Mouse (Mus musculus) lung, embryonic 16.5 days (tissue): Measurements from ENCODE around the gene Slc35a1. TPM values are rescaled to one million over a fixed set of nuclear protein-coding genes. Genes with fewer than 3 reads are reported as not detected.
A peak's percentile ranks its signal among the peaks of the same experiment; 100 is the strongest.
"Not testable (repeated sequence)": the region's sequence is repeated elsewhere in the genome, so short reads cannot be mapped to it uniquely, and the experiment has no call there.

Experiments used
- ATAC-seq: fragments of 200-750 bp; cut with Nextera tagmentation; 2 replicates; pipeline ENCODE4 v1.8.0; 2017; ENCODE audit warnings: low read depth, mild to moderate bottlenecking, moderate library complexity
- H3K27ac ChIP-seq: fragments of 300-500 bp; sonication (generic); 2 replicates; pipeline ENCODE4 v1.5.1; 2014; ENCODE audit warnings: mild to moderate bottlenecking, control low read depth, low read length
- H3K27me3 ChIP-seq: fragments of 300-500 bp; sonication (generic); 2 replicates; pipeline ENCODE4 v1.6.1; 2014; ENCODE audit warnings: low read depth, low read length, mixed read lengths; ENCODE audit not compliant: control insufficient read depth, insufficient read depth
- H3K36me3 ChIP-seq: fragments of 300-500 bp; sonication (generic); 2 replicates; pipeline ENCODE4 v1.6.1; 2014; ENCODE audit warnings: low read length; ENCODE audit not compliant: control insufficient read depth, insufficient read depth
- H3K4me1 ChIP-seq: fragments of 300-500 bp; sonication (generic); replicated peaks from 2 replicates; pipeline ENCODE4 v1.6.1; 2014; ENCODE audit warnings: low read length, mixed read lengths; ENCODE audit not compliant: control insufficient read depth, insufficient read depth
- H3K4me2 ChIP-seq: fragments of 300-500 bp; sonication (generic); 2 replicates; pipeline ENCODE4 v1.6.1; 2014; ENCODE audit warnings: low read depth, low read length, control low read depth
- H3K4me3 ChIP-seq: fragments of 300-500 bp; sonication (generic); 2 replicates; pipeline ENCODE4 v1.5.1; 2014; ENCODE audit warnings: mild to moderate bottlenecking, low read length, control low read depth
- H3K9ac ChIP-seq: fragments of 300-500 bp; sonication (generic); 2 replicates; pipeline ENCODE4 v1.6.1; 2014; ENCODE audit warnings: low read length, control low read depth
- H3K9me3 ChIP-seq: fragments of 300-500 bp; sonication (generic); 2 replicates; pipeline ENCODE4 v1.6.1; 2016; ENCODE audit warnings: low read length; ENCODE audit not compliant: control insufficient read depth
- WGBS: fragments of 180-500 bp; shearing (Covaris S2); extraction: QIAGEN DNeasy Blood & Tissue Kit; methylation state at CpG from one replicate; pipeline ENCODE4 v1.1.7; 2014; 5-methylcytosine and 5-hydroxymethylcytosine counted together
- polyA plus RNA-seq: library from polyadenylated mRNA; unstranded; fragments of >200 nt; fragmentation: Nextera tagmentation; extraction: Ambion mirVana; gene quantifications from 2 replicates; pipeline ENCODE4 v1.2.1, GENCODE M21; 2015

Gene Slc35a1
- polyA plus RNA-seq: 55.2 and 63.6 TPM in 2 replicates

- peak; percentile 98 for ATAC-seq
- peak within 1 kb of the TSS; percentile 93 for H3K27ac ChIP-seq
These were observed at the start of gene Slc35a1 for GRCm38 (mm10) chr4:34686874-34687567. TSS of gene Slc35a1 (minus strand) at chr4:34687438.

GRCm38 (mm10) chr4:34734461-34734860, 47.2 kb upstream of the Slc35a1 start:
- WGBS: 70% methylated on average over 3 of the region's 3 CpGs
- no peak for ATAC-seq
- no peaks in the 10 kb centered on the region for H3K9me3 ChIP-seq

More at GRCm38 (mm10) chr4:34686874-34687567, at the start of gene Slc35a1:
- no peaks in the 10 kb centered on the region for H3K9me3 ChIP-seq
- peak within 1 kb of the TSS; percentile 94 for H3K9ac ChIP-seq
- peaks cover 4% of the 10 kb centered on the region; the same call in 1 of the 2 replicates for H3K36me3 ChIP-seq
- H3K4me1 ChIP-seq: peaks cover 4% of the 10 kb centered on the region
- peak within 1 kb of the TSS; percentile 93 for H3K4me3 ChIP-seq
- no peaks in the 10 kb centered on the region for H3K27me3 ChIP-seq
- WGBS: under 1% methylated on average over 49 of the region's 65 CpGs
- H3K4me2 ChIP-seq: peak within 1 kb of the TSS; percentile 67

DNA sequence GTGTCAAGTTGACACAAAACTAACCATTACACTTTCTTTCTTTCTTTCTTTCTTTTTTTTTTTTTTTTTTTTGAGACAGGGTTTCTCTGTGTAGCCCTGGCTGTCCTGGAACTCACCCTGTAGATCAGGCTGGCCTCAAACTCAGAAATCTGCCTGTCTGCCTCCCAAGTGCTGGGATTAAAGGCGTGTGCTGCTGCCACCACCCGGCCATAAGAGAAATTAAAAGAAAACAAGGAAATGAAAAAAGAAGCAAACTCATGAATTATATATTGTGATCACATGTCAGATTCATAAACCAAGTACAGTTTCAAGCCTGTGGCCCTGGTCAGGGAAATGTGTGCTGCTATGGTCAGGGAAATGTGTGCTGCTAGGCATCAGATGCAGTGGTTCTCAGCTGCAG, 46.2 kb upstream of the Slc35a1 start:
- not testable (repeated sequence) for H3K9me3 ChIP-seq, H3K4me2 ChIP-seq, ATAC-seq, H3K27me3 ChIP-seq, H3K9ac ChIP-seq, H3K4me3 ChIP-seq, H3K4me1 ChIP-seq, H3K36me3 ChIP-seq, H3K27ac ChIP-seq
- WGBS: 28% methylated on average over 2 of the region's 2 CpGs

More at GRCm38 (mm10) chr4:34734461-34734860, 47.2 kb upstream of the Slc35a1 start:
- H3K27me3 ChIP-seq: no peaks in the 10 kb centered on the region
- H3K9ac ChIP-seq: no peak overlapping the region
- no peaks in the 10 kb centered on the region for H3K36me3 ChIP-seq
- H3K27ac ChIP-seq: no peak overlapping the region
- no peak overlapping the region for H3K4me3 ChIP-seq
- H3K4me2 ChIP-seq: no peak overlapping the region
- 0 out of 2 replicates have a peak, but pooled peaks cover 2% of the 10 kb centered on the region for H3K4me1 ChIP-seq

GRCm38 (mm10) chr4:34729851-34730341, 42.7 kb upstream of the Slc35a1 start, which contains the start of gene Cfap206:
TSS of gene Cfap206 (minus strand) at chr4:34730206.
- Histone ChIP-seq H3K4me1 (0 out of 2 replicates have a peak, but pooled peaks cover 2% of the 10 kb centered on the region), H3K4me3 (peak within 1 kb of the TSS; percentile 63), H3K4me2 (peak within 1 kb of the TSS; percentile 97), H3K36me3 (no peaks in the 10 kb centered on the region), H3K27ac (no peak within 1 kb of the TSS), H3K27me3 (no peaks in the 10 kb centered on the region), H3K9ac (peak within 1 kb of the TSS; percentile 64), H3K9me3 (no peaks in the 10 kb centered on the region)
- ATAC-seq: peak; percentile 99
- WGBS: under 1% methylated on average over 38 of the region's 38 CpGs

DNA sequence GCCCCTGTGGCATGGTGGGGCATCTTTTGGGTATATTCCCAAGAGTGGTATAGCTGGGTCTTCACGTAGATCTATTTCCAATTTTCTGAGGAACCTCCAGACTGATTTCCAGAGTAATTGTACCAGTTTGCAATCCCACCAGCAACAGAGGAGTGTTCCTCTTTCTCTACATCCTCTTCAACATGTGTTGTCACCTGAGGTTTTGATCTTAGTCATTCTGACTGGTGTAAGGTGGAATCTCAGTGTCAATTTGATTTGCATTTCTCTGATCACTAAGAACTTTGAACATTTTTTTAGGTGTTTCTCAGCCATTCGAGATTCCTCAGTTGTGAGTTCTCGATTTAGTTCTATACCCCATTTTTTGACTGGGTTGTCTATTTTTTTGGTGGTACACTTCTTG, 38.5 kb upstream of the Slc35a1 start:
- not testable (repeated sequence) for H3K36me3 ChIP-seq, H3K9me3 ChIP-seq, H3K4me2 ChIP-seq, ATAC-seq, H3K27me3 ChIP-seq, H3K27ac ChIP-seq, H3K9ac ChIP-seq, H3K4me1 ChIP-seq, H3K4me3 ChIP-seq
- WGBS: 84% methylated on average over 3 of the region's 3 CpGs

DNA sequence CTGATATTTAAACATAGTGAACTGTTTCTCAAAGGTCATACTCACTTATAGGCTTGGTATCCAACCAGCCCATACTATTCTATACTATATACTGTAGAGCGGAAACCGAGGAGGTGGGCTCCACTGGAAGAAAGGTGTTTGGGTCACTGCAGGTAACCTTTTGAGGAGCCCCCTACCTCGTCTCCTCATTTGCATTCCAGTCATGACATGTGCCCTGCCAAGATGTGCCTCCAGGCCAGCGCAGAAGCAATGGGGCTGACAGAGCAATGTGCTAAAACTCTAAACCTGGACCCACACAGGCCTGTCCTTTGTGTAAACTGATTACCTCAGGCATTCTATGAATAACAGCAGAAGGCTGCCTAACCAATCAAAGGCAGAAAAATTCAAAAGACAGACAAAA, 37.1 kb upstream of the Slc35a1 start:
- Histone ChIP-seq H3K9ac (no peak overlapping the region), H3K27me3 (no peaks in the 10 kb centered on the region), H3K4me2 (no peak overlapping the region), H3K36me3 (no peaks in the 10 kb centered on the region), H3K4me3 (no peak overlapping the region), H3K4me1 (no peaks in the 10 kb centered on the region), H3K27ac (no peak overlapping the region), H3K9me3 (peaks cover 1% of the 10 kb centered on the region)
- WGBS: 66% methylated on average over 4 of the region's 4 CpGs
- ATAC-seq: no peak

GRCm38 (mm10) chr4:34723186-34723585, 35.9 kb upstream of the Slc35a1 start:
- Histone ChIP-seq H3K4me2 (no peak overlapping the region), H3K9ac (no peak overlapping the region), H3K9me3 (peaks cover 5% of the 10 kb centered on the region), H3K27me3 (no peaks in the 10 kb centered on the region), H3K4me1 (no peaks in the 10 kb centered on the region), H3K4me3 (no peak overlapping the region), H3K36me3 (no peaks in the 10 kb centered on the region), H3K27ac (no peak overlapping the region)
- ATAC-seq: no peak
- 63% methylated on average over 4 of the region's 4 CpGs for WGBS

DNA sequence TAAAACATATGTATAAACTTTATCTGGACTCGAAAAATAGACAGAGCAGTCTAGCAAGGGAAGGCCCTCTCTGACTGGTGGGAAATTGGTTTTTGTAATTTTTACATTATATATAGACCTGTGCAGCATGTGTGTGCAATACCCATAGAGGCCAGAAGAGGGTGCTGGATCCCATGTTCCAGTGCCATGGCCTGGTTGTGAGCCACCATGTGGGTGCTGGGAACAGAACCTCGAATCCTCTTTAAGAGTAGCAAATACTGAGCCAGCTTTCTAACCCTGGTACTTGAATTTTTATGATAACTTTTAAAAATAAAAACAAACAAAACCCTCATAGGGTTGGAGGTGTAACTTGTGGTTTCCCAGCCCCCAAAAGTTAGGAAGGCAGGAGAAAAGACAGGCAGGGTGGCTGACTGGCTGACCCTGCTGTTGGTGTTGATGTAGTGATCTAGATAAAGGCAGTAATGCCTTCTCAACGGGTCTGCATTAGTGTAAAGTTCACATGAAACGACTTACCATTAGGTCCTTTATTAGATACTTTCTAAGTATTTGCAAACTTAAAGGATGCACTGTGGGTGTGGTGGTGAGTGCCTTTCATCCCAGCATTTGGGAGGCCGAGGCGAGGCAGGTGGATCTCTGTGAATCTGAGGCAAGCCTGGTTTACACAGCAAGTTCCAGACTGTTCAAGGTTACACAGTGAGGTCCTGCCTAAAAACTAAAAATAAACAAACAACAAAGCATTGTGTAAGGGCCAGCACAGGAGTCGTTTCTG, 33.1 kb upstream of the Slc35a1 start:
- Histone ChIP-seq H3K36me3 (no peaks in the 10 kb centered on the region), H3K4me2 (no peak overlapping the region), H3K4me3 (no peak overlapping the region), H3K27me3 (no peaks in the 10 kb centered on the region), H3K27ac (no peak overlapping the region), H3K9ac (no peak overlapping the region), H3K9me3 (peaks cover 5% of the 10 kb centered on the region), H3K4me1 (no peaks in the 10 kb centered on the region)
- ATAC-seq: no peak
- WGBS: 87% methylated on average over 7 of the region's 7 CpGs

GRCm38 (mm10) chr4:34719421-34719820, 32.2 kb upstream of the Slc35a1 start:
- H3K27ac ChIP-seq: no peak overlapping the region
- no peaks in the 10 kb centered on the region for H3K27me3 ChIP-seq
- ATAC-seq: no peak
- no peaks in the 10 kb centered on the region for H3K36me3 ChIP-seq
- WGBS: 96% methylated on average over 12 of the region's 12 CpGs
- no peak overlapping the region for H3K4me3 ChIP-seq
- H3K9me3 ChIP-seq: peaks cover 5% of the 10 kb centered on the region
- H3K4me2 ChIP-seq: no peak overlapping the region
- H3K9ac ChIP-seq: no peak overlapping the region
- no peaks in the 10 kb centered on the region for H3K4me1 ChIP-seq
